Mouse (Mus musculus): ENCODE results near the gene Cnst.

Gene Cnst

GRCm38 (mm10) chr1:179592143-179592542 is 46.0 kb downstream of the Cnst start:
- DNase-seq (ENCODE audit: low spot score), result no peak

DNA sequence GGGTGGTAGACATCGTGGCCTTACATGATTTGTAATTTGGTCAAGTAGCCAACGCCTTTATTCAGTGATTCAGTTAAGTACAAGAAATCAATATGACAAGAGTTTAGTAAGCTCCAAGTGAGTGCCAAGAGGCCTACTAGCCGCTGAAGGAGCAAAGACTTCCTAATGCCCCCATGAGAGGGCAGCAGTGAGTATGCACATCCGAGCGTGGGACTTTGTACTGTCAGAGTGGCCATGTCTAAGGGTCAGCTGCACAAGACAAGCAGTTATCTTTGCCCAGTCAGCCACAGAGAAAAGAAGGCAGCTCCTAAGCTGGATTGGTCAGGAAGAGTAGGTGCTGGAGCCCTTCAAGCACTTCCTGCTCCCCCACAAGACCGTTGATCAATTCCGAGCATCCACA is 46.8 kb downstream of the Cnst start:
- DNase-seq (ENCODE audit: low spot score), result no peak

DNA sequence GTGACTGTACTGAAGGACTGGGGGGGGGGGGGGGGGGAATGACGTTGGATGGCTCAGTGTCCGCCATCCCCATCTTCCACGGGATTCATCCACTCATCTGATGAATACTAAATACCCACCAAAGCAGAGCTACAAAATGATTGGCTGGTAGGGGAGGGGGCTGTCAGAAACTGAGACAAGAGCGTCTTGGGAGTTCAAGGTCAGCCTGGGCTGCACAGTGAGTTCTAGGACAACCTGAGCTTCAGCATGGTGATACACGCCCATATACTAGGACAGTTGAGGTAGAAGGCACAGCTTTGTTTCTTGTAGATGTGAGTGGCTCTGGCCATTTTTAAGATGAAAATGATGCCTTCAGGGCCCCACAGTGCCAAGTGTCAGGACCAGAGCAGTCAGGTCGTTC is 52.2 kb downstream of the Cnst start:
- DNase-seq (ENCODE audit: low spot score), result no peak

DNA sequence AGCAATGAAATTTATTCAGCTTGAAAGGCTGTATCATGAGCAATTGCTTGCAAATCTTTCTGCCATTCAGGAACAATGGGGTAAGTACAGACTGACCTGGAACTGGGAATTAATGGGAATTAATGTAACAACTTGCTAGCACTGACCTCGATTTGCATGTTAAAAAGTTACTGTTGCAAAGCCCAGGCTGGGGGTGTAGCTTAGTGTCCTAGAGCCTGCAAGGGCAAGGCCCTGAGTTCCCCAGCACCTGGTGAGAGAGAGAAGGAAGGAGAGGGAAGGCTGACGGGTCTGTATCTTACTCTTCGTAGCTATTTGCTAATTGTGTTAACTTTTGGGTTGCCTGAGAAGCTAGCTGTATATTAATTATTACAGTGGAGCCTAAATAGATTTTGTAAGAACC is 58.4 kb downstream of the Cnst start:
- DNase-seq (ENCODE audit: low spot score), result no peak

GRCm38 (mm10) chr1:179606004-179606723 is 60.0 kb downstream of the Cnst start:
- no peak for DNase-seq (ENCODE audit: low spot score)

DNA sequence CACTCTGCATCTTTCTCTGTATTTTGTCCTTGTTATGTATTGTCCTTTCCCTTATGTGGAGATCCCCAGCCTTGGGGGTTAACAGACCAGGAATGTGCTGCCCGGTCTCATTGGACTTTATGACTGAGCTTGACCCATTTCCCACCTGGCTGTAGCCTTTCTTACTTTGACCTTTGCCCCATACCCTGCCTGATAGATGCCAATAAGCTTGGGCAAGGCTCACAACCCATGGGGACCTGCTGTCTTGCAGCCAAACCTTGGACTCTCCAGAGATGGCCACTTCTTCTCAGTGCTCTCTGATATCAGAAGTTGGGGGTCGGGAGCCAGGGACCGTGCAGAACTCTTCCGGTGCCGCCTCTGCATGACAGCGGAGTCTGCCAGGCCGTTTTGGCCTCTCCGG is 62.4 kb downstream of the Cnst start:
- no peak for DNase-seq (ENCODE audit: low spot score)

GRCm38 (mm10) chr1:179609724-179610505 is 63.7 kb downstream of the Cnst start:
- no peak for DNase-seq (ENCODE audit: low spot score)

DNA sequence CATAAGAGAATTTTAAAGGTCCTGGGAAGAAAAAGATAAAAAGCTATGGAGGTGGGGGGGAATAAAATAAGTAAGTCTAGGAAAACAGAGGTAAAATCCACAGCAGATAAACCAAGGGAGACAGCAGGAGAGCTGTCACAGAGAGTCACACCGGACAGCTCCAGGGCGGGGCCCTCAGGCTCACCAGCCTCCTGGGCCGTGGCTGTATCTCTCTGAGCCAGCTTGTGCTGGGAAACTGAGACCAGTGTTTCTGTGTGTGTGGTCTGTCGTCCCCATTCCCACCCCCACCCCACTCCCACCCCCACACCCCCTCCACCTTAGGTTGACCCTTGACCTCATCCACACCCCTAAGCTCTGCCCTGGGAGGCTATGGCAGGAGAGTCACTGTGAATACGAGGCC is 65.0 kb downstream of the Cnst start:
- DNase-seq (ENCODE audit: low spot score), result no peak

GRCm38 (mm10) chr1:179612418-179612817 is 66.2 kb downstream of the Cnst start:
- DNase-seq (ENCODE audit: low spot score), result no peak

GRCm38 (mm10) chr1:179612986-179613505 is 66.9 kb downstream of the Cnst start:
- no peak for DNase-seq (ENCODE audit: low spot score)

- no peak for DNase-seq (ENCODE audit: low spot score)
Measured at GRCm38 (mm10) chr1:179617426-179617825, 71.3 kb downstream of the Cnst start.

DNA sequence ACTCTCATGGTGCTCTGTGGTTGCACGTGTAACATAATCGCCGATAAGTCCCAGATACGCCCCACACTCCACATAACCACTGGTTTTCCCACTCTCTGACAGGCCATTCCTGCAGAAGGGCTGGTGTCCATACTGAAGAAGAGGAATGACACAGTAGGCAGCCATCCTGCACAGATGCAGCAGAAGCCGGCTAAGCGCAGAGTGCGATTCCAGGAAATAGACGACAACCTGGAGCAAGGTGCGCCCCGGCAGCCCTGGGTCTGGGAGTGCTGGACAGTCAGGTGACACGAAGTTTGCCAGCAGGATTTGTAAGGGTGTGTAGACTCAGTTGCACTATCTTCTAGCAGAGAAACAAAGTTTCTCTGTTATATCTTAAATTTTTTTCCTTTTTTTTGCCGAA is 76.5 kb downstream of the Cnst start:
- DNase-seq (ENCODE audit: low spot score), result no peak

DNA sequence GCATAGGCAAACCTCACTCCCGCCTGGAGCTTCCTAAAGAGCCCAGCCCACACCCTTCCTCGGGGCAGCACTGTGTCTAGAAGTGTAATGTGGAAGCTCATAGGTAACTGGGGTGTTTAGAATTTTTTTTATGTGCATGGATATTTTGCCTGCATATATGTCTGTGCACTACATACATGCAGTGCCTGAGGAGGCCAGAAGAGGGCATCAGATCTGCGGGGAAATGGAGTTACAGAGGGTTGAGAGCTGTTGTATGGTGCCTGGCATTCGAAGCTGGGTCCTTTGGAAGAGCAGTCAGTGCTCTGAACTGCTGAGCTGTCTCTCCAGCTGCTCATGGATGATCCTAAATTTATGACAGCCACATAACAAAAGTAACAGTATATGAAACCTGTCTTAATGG is 77.5 kb downstream of the Cnst start:
- DNase-seq (ENCODE audit: low spot score), result peak; percentile 27

DNA sequence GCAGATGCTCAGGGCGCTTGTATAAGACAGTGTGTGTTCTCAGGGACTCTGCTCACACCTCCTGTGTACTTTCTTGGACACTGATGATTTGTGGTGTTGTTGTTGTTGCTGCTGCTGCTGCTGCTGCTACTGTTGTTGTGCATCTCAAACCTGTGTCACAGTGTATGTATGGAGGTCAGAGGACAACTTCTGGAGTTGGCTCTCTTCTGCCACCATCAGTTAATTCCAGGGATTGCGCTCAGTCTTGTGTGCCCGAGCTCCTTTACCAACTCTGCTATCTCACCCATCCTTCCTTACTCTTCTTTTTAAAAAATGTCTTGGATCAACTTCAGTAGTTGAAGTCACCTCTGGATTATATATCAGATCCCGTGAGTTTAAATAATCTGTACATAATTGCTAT is 78.2 kb downstream of the Cnst start:
- DNase-seq (ENCODE audit: low spot score), result peak; percentile 32

DNA sequence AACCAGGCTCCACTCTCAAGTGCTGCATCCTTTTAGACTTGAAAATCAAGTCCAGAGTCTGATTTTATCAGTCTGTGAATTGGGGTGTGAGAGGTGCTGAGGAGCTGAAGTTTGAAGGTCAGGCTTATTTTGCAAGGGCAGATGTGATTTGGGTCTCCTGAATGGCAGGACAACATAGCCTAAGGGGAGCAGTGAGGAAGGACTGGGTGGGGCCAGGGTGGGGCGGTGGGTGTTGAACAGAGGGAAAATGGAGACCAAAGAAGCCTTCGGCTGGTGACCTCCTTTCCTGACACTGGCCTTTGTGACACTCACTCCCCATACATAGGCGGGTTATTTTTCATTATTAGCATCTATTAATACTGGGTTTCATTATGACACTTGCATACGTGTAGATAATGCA is 81.7 kb downstream of the Cnst start:
- no peak for DNase-seq (ENCODE audit: low spot score)

- DNase-seq (ENCODE audit: low spot score), result no peak
Measured at GRCm38 (mm10) chr1:179628438-179629106, 82.4 kb downstream of the Cnst start.

DNA sequence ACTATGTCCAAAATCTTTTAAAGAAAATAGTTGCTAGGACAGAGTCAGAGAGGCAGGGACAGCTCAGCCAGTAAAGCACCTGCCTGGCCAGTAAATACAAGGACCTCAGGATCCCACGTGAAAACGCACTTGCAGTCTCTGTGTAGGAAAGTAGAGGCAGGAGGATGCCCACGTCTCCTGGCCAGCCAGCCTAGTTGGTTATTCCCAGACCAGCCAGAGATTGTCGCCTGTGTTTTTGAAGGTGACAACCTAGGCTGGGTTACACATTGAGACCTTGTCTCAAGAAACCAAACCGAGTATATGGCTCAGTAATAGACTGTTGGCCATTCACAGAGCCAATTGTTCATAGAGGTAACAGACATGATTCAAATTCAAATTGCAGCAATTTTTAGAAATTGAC is 83.1 kb downstream of the Cnst start:
- no peak for DNase-seq (ENCODE audit: low spot score)

GRCm38 (mm10) chr1:179632746-179633413 is 86.7 kb downstream of the Cnst start:
- DNase-seq (ENCODE audit: low spot score), result no peak

DNA sequence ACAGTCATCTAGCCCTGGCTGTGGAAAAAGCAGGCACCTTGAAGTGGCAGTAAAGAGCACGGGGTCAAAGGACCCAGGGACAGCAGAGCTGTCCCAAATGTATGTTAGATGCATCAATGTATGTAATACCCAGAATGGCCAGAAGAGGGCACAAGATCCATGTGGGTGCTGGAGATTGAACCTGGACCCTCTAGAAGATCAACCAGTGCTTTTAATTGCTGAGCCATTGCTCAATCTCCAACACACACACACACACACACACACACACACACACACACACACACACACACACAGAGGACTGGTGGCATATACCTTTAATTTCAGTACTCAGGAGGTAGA is 87.2 kb downstream of the Cnst start:
- DNase-seq (ENCODE audit: low spot score), result no peak

DNA sequence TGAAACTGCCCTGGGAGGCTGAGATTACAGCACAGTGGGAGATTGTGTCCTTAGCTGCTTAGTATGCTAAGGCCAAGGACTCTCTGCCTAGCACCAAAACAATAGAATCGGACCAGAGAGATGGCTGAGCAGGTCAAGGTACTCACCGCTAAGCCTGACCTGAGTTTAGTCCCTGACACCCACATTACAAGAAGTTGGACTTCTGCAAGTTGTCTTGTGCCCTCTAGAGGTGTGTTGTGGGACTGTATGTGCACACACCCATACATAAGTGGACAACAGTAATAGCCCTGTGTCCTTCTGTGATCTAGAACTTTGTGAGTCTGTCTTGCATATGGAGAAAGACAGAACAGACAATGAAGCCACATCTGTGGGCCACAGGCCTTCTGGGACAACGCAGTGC is 88.0 kb downstream of the Cnst start:
- no peak for DNase-seq (ENCODE audit: low spot score)

DNA sequence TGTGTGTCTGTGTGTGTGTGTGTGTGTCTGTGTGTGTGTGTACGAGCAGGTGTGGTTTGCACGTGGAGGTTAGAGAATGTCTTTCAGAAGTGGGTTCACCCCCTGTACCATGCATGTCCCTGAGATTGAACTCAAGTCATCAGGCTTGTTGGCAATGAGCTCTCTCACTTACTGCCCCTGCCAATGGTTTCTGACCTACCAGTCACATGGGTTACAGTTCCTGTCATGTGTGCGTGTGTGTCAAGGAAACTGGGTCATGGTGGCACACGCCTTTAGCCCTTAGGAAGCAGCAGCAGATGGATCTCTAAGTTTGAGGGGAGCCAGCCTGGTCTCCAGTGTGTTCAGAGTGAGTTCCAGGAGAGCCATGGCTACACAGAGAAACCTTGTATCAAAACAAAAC is 96.6 kb downstream of the Cnst start:
- no peak for DNase-seq (ENCODE audit: low spot score)

- no peak for DNase-seq (ENCODE audit: low spot score)
Measured at GRCm38 (mm10) chr1:179644151-179644550, 98.0 kb downstream of the Cnst start.
